Mouse (Mus musculus) mouse embryonic stem cell (cell line): ENCODE results near the gene BC048562.

Experiments
- in situ Hi-C, 2 experiments: fragments of 300-500 bp; cut with MboI; formaldehyde crosslinking; loops; 1 replicate in 1 of 2; 3 replicates in 1 of 2; pipeline ENCODE4 v1.14.3; 2019 to 2020; ENCODE audit warnings: low sequenced_read_pairs in 2 of 2, low pct_unique_long_range_greater_than_20kb in 1 of 2, mixed read lengths in 1 of 2; ENCODE audit not compliant: unreplicated experiment in 1 of 2

The BC048562 gene

DNA sequence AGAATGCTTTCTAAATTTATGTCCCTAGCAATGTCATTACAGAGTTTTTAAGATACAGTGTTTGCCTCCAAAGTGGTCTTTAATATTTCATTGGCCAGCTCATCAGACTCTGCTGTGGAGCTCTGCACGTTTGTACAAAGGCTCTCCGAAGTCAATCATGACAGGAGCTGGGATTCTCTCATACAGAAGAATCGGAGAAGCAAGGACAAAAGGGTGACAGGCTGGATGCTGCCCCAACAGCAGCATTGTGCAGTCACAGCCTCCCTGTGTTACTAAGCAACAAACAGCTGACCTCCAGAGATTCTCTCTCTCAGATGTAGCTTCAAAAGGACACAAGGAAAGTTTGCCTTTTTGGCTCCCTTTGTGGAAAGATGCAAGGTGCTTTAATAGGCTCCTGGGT lies at the start of gene BC048562:
TSS of gene BC048562 (plus strand) at position 301 of the 400 bp plus-strand sequence.
- in situ Hi-C loops = no loop called here

DNA sequence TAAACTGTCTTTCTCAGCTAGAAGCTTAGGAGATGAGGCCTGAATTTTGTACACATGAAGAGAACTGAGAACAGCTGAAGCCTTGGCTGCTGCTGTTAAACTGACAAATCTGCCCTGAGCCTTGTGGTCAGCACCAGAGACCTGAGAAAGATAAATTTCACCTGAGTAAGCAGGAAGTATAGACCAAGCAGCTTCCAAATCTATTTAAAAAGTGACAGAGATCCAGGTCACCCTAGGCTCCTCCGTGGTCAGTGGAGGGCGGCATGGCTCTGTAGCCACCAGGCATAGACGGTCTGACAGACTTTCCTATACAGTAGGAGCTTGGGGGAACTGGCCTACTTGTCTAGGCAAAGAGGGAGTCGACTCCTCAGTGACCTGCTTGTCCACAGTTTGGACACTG lies 49.5 kb upstream of the BC048562 start:
- in situ Hi-C loops = no loop called here

GRCm38 (mm10) chr9:108388601-108389000 lies 47.7 kb upstream of the BC048562 start:
- in situ Hi-C loops = no loop called here

DNA sequence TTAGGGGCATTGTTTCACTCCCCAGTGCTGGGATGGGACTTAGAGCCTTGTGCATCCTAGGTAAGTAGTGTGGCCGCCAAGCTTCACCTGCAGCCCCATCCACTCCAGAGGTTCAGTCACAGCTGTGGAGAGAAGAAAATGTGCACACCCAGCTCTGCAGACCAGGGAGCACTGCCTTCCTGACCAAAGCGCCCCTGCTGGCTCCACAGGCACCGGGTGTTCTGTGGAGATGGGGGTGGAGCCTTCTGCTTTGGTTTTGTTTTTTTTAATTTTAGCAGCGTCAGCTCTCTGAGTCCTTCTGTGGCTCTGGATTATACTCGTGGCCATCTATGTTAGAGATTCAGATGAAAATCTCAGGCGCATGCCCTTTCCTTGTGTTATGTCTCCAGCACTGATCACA lies 47.1 kb upstream of the BC048562 start:
- in situ Hi-C loops = no loop called here

- in situ Hi-C loops = no loop called here
Observed at GRCm38 (mm10) chr9:108392676-108393075, 43.6 kb upstream of the BC048562 start, which contains the start of gene 1700102P08Rik. 1700102P08Rik (plus strand) TSS chr9:108392805.

GRCm38 (mm10) chr9:108394191-108394590 lies 42.1 kb upstream of the BC048562 start:
- in situ Hi-C loops = no loop called here

- in situ Hi-C loops = no loop called here
Observed at GRCm38 (mm10) chr9:108395427-108395826, 40.9 kb upstream of the BC048562 start.

DNA sequence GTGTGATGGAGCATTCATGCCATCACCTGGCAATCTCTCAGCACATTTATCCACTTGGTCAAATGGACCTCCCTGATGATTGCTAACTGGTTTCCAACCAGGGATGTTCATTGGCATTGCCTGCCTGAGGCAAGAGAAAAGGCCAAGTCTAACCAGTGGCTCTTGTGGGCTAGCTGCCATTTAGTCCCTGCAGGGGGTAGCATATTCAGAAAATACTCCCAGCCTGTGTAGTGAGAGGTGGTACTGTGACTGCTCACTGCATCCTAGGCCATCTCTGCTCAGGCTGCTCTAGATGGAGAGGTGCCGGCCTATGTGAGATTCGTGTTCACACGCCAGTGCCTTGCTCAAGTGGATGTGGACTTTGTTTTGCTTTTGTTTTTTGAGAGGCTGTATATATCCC lies 38.0 kb upstream of the BC048562 start:
- in situ Hi-C loops = no loop called here

DNA sequence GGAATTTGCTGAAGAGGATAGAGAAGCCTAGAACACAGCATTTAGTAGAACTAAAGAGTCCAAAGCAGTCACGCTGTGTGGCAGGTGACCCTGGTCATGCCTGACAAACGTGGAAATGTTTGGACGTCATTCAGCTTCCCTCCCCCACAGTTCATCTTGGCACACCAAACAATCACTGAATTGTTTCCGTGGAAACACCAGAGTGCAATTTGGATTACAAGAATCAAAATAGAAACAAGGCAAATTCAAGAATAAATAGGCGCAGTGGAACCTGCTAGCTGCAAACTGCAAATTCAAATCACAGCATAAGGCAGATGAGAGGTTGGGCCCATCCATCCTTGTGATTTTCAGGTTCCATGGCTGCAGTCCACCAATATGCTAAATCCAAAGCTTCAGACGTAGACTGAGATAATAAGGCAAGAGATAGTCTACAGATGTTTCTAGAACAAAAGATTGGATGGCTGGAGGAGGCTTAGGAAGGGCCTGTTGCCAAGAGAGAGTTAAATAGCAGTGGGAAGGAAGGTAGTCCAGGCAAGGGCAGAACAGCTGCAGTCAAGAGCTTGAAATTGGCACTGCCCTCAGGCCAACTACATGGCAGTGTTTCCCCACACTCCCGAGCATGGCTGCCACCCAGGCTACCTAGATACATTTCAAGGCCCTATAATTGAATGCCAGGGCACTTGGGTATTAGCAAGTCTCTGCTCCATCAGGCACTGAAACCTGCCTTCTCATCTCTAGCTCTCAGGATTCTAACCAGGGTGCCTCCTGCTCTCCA lies 34.9 kb upstream of the BC048562 start:
- in situ Hi-C loops = no loop called here

DNA sequence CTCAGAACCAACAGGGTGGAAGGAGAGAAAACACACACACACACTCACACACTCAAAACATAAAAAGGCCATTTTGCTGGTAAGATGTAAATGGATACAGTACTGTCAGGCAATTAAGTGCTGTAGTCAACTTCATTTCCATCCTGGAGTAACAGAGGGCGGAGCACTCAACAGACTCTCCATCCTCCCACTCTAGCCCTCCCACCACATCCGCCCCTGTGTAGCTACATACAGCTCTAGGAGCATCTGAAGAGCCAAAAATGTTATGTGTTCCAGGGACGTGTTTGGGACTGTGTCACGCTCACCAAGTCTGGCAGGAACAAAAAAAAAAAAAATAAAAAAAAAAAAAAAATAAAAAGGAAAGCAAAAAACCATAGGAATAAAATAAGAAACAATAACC lies 33.2 kb upstream of the BC048562 start:
- in situ Hi-C loops = no loop called here

DNA sequence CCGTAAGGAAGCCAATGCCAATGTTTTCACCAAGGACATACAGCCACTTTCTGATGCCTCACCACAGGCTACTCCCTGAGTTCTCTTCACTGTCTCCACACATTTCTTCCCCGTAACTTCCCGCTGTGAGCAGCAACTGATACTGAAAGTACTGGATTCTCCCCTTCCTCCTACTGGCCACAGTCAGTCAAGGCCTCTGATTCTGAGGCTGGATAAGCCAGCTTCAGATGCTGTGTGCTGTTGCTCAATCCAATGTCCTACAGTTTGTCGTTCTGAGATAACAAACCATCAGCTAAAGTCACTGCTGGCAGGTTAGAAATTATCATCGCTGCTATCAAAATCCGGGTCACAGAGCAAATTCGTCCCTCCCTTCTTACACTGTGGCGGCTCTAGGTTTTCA lies 31.8 kb upstream of the BC048562 start:
- in situ Hi-C loops = no loop called here

DNA sequence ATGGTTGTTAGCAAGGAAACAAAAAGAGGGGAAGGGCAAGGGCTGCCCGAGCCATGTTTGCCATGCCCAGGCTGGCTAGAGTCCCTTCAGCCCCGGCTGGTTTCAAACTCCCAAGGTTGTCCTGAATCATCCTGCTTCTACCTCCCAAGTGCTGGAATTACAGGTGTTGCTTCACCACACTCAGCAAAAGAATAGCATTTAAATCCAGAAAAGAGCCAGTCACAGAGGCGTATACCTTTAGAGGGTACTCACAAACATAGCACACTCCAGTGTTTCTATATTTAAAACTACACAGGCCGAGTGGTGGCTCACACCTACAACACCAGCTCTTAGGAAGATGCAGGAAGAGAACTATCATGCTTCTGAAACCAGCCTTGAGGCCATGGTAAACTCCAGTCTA lies 26.7 kb upstream of the BC048562 start:
- in situ Hi-C loops = no loop called here

DNA sequence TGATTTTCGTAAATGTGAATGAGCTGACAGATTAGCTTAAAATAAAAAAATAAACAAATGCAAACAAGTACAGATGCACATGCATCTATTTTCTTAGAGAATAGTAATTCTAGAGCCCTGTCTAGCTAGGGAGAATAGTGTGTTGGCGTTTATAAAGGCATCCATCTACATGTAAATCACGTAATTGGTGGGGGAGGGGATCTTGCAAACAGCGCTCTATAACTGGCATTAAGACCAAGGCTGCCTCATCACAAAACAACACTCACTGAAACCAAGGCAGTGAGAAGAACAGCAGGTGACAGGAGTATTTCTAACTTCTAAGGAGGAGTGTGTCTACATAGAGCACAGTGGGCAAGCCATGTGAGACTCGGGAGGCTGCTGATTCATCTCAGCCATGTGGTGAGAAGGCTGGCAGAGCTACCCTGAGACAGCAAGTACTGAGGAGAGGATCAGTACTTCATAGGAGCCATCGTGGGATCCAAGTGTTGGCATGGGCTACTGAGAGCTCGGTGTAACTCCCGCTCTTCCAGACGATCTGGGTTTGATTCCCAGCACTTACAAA lies 24.8 kb upstream of the BC048562 start:
- in situ Hi-C loops = no loop called here

GRCm38 (mm10) chr9:108412221-108412620 lies 24.1 kb upstream of the BC048562 start:
- in situ Hi-C loops = no loop called here

DNA sequence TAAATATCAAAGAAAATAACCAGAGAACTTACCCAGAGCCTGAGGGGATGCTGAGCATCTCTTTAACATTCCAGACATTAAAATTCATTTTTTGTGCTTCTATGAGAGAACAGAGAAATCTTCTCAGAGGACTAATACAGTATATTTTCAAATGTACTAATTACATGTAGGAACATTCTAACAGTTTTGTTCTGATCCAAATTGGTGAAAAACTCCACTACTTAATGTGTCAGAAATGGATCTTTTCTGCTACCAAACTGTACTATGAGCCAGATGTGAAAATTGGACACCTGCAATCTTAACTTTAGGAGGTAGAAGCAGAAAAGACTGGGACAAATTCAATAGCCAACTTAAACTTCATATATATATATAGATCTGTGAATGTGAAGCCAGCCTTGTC lies 7.9 kb upstream of the BC048562 start, which contains the start of gene Ccdc36:
TSS of gene Ccdc36 (minus strand) at position 101 of the 400 bp plus-strand sequence.
- in situ Hi-C loops = no loop called here

DNA sequence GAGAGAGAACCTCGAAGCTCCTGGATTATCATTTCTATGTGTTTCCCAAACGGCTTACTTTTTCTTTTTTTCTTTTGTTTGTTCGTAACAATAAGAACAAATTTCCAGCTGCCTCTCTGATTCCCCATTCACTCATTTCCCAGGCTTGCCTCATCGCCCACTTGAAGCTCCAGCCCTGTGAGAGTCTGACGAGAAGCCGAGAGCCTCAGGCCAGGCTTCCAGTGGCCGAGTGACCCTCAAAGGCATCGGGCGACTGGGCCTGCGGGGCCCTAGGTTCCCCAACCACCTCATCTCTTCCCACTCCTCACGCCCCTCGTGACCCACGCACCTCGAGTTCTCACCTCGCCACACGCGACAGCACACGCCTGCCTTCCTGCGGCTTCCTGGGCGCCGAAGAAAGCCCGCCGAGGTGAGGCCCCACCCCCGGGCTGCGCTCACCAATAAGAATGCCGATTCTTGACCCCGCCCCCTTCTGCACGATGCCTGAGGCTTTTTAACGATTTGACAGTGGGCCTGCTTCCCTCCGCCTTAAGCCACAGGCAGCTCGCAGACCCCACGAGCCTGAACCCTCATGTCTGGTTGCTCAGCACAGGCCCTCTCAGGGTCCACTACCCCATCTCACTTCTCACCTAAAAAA lies 4.7 kb upstream of the BC048562 start:
- in situ Hi-C loops = no loop called here

- in situ Hi-C loops = no loop called here
Observed at GRCm38 (mm10) chr9:108439176-108439575, 2.9 kb downstream of the BC048562 start.

DNA sequence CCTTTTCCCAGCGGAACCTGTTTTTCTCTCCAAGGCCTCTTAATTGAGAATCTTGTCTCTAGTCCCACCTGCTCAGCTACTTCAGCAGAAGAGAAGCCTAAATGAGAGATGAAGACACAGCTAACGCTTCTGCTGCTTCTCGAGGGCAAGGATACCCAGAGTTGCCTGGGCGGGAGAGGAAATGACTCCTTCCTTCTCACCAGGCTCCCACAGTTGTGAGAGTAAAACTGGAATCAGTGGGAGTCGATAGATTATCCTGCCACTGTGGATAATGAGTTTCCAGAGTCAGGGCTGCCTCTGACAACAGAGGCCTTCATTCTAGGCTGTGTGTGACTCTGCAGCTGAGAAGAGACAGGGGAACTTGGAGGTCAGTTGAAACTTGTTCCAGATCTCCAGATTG lies 4.2 kb downstream of the BC048562 start:
- in situ Hi-C loops = no loop called here

DNA sequence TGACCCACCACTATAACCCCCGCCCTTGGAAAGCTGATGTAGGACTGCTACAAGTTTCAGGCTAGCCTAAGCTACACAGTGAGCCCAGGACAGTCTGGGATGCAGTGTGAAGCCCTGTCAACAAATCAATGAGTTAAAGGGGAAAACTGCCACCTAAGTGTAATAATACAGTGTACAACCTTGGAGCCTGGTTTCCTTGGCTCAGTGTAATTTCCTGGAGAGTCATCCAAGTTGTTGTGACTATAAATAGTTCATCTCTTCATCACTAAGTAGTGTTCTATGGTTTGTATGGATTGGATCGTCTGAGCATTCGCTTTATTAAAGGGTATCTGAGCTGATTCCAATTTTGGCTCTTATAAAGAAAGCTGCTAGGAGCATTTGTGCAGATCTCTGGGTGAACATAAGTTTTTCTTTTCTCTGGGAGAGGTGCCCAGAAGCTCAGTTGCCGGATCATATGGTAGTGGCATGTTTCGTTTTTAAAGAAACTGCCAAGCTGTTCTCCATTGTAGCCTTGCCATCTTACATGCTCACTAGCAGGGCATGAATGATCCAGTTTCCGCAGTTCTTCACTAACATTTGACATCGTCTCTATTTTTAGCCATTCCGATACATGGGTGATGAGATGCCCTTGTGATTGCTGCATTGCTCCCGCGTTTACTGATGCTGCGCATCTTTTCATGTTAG lies 5.1 kb downstream of the BC048562 start:
- in situ Hi-C loops = no loop called here
